Mouse (Mus musculus): ENCODE measurements around the gene Hykk. TPM values are rescaled to one million over a fixed set of nuclear protein-coding genes. Genes with fewer than 3 reads are reported as not detected.
"Not testable (repeated sequence)": the region's sequence is repeated elsewhere in the genome, so short reads cannot be mapped to it uniquely, and the experiment has no call there.

Hykk gene
- polyA plus RNA-seq, 1 experiment from 2014 or later, result 4.3 TPM

DNA sequence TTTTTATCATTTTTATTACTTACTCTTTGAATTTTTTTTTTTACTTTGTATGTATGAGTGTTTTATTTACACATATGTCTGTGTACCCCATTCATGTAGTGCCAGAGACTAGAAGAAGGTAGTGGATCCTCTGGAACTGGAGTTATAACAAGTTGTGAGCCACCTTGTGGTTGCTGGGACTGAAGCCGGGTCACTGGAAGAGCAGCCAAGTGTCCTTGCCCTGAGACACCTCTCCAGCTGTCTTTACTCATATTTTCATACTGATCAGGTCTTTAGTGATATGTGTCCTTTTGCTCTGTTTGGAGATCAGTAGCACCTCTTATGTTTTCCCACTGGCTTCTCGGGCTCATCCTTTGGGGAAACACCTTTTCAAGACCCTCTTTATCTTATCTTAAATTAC lies 27.4 kb downstream of the Hykk start:
- Histone ChIP-seq H3K36me3 (replicated peaks) (no peaks in the 10 kb centered on the region), H3K27ac (no peak overlapping the region), H3K4me3 (no peak overlapping the region), H3K27me3 (ENCODE audit: poor library complexity, severe bottlenecking) (no peaks in the 10 kb centered on the region), H3K9me3 (no peaks in the 10 kb centered on the region), H3K4me1 (no peaks in the 10 kb centered on the region)
- 64% methylated on average over 2 of the region's 2 CpGs for WGBS
- DNase-seq (ENCODE audit: extremely low spot score, low spot score), result no peak

DNA sequence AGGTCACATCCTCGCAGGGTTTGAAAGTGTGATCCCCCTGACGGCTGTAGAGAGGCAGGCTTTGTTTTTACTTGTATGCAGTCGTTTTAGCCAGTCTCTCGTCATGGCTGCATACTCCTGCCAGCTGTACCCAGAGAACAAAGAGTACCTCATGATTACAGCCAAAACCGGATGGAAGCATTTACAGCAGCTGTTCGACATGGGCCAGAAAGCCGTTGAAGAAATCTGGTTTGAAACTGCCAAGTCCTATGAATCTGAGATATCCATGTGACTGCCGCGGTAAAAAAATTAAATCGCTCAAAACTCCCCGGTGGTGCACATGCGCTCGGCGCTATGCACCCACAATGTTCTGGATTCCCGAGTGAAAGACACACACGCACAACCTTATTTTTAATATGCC lies 29.2 kb downstream of the Hykk start:
- Histone ChIP-seq H3K27ac (no peak overlapping the region), H3K9me3 (no peaks in the 10 kb centered on the region), H3K36me3 (replicated peaks) (no peaks in the 10 kb centered on the region), H3K4me3 (no peak overlapping the region), H3K4me1 (peaks cover 4% of the 10 kb centered on the region), H3K27me3 (ENCODE audit: poor library complexity, severe bottlenecking) (no peaks in the 10 kb centered on the region)
- DNase-seq (ENCODE audit: extremely low spot score, low spot score), result no peak
- 83% methylated on average over 16 of the region's 16 CpGs for WGBS

DNA sequence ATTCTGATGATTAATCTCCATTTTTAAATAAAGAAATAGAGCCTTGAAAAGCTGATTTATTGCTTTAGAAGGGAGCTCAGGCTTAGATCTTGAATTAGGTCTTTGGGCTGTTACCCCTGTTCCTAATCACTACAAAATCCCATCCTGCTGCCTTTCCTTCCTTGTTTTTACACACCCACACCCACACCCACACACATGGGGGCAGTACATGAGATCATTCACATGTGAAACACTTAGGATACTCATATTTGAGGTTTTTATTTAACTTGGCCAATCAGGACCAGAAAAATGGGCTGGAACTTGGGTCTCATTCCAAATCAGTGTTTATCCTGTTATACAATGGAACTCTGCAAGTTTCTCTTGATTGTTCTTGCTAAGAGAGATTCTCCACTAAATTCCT lies 32.4 kb downstream of the Hykk start:
- no peak for DNase-seq (ENCODE audit: extremely low spot score, low spot score)
- Histone ChIP-seq H3K9me3 (no peaks in the 10 kb centered on the region), H3K36me3 (replicated peaks) (peaks cover 25% of the 10 kb centered on the region), H3K27ac (no peak overlapping the region), H3K4me3 (no peak overlapping the region), H3K27me3 (ENCODE audit: poor library complexity, severe bottlenecking) (no peaks in the 10 kb centered on the region), H3K4me1 (peaks cover 18% of the 10 kb centered on the region)

DNA sequence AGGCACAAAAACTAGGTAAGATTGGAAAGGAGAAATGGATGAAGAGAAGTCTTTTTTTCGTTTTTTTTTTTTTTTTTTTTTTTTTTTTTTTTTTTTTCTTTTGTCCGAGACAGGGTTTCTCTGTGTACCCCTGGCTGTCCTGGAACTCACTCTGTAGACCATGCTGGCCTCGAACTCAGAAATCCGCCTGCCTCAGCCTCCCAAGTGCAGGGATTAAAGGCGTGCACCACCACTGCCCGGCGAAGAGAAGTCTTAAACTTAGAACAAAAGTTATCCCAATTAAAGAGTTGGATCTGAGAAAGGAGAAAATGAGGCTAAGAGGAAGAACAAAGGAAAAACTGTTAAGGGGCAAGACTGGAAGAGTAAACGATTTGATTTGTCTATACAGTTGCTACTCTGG lies 33.1 kb downstream of the Hykk start:
- Histone ChIP-seq H3K36me3 (replicated peaks) (peaks cover 32% of the 10 kb centered on the region), H3K27ac (peak overlapping the region; percentile 94), H3K4me3 (peak overlapping the region; percentile 90), H3K4me1 (peaks cover 18% of the 10 kb centered on the region)
- H3K9me3 ChIP-seq; H3K27me3 ChIP-seq (ENCODE audit: poor library complexity, severe bottlenecking); DNase-seq (ENCODE audit: extremely low spot score, low spot score): not testable (repeated sequence)
- 55% methylated on average over 8 of the region's 8 CpGs for WGBS

DNA sequence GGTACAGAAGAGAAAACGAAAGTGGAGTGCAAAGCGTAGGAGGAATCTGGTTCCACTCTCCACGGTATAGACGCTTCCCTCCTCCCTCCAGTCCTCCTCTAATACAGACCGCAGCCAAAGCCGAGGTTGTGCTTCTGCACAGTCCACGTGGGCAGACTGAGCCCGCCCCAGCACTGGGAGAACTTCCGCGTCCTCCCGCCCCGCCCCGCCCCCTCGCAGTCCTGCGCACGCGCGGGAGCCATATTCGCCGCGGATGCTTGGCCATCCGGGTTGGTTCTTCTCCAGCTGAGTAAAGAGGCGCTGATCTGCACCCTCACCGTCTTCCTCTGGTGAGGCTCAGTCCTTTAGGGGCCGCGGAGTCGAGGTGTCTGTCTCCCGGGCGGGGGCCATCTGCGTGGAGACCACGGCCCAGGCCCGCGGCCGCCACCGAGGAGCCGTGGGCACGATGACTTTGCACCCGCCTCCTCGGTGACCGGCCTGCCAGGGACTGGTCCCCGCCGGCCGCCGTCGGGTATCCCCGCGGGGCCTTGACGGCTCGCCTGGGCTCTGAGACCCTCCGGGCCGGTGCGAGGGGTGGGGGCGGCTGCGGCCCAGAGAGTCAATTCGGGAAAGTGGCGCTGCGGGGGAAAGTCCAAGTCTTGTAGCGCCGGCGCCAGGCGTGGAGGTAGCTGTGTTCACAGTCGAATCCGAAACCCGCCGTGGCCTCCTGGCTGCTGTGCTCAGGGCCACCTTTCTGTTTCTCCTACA lies 33.7 kb downstream of the Hykk start, which contains the start of the genes Psma4 and AY074887:
Gene Psma4, plus strand, starts transcription at position 216 of the 747 bp plus-strand sequence.
Gene AY074887, minus strand, starts transcription at position 424 of the 747 bp plus-strand sequence.
- under 1% methylated on average over 65 of the region's 65 CpGs for WGBS
- peaks cover 37% of the 10 kb centered on the region for H3K36me3 ChIP-seq (replicated peaks)
- H3K27ac ChIP-seq, result peak within 1 kb of the TSS; percentile 94
- no peaks in the 10 kb centered on the region for H3K27me3 ChIP-seq (ENCODE audit: poor library complexity, severe bottlenecking)
- H3K9me3 ChIP-seq, result no peaks in the 10 kb centered on the region
- peaks cover 18% of the 10 kb centered on the region for H3K4me1 ChIP-seq
- peak within 1 kb of the TSS; percentile 90 for H3K4me3 ChIP-seq
- DNase-seq (ENCODE audit: extremely low spot score, low spot score), result peak; percentile 95

DNA sequence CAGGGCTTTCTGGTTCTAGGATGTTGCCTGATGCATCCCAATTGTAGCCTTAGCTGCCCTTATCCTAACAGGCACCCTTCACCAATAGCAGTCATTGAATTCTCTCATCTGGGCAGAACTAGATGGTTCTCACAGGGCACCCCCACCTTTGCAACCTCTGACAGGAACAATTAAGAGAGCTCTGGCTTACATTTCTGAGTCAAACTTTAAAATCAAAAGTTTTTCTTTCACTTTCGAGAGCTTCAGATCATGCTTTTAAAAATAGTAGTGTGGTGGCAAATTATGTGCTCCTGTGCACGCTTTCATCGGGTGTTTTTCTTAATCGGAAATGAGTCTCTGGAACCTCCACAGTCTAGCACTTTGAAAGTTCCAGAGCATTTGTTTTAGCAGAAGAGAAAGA lies 44.0 kb downstream of the Hykk start:
- Histone ChIP-seq H3K27me3 (ENCODE audit: poor library complexity, severe bottlenecking) (no peaks in the 10 kb centered on the region), H3K27ac (no peak overlapping the region), H3K36me3 (replicated peaks) (peaks cover 40% of the 10 kb centered on the region), H3K9me3 (0 out of 2 replicates have a peak, but pooled peaks cover 4% of the 10 kb centered on the region), H3K4me1 (no peaks in the 10 kb centered on the region), H3K4me3 (no peak overlapping the region)
- DNase-seq (ENCODE audit: extremely low spot score, low spot score), result no peak
- 91% methylated on average over 4 of the region's 4 CpGs for WGBS

DNA sequence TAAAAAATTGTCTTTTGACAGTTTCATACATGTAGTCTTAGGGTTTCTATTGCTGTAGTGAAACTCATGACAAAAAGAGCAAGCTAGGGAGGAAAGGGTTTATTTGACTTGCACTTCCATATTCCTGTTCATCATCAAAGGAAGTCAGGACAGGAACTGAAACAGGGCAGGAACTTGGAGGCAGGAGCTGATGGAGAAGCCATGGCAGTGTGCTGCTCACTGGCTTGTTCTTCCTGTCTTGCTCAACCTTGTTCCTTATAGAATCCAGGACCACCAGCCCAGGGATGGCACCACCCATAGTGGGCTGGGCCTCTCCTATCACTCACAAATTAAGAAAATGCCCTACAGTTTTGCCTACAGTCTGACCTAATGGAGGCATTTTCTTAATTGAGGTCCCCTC lies 46.6 kb downstream of the Hykk start:
- Histone ChIP-seq H3K27ac (no peak overlapping the region), H3K9me3 (0 out of 2 replicates have a peak, but pooled peaks cover 4% of the 10 kb centered on the region), H3K27me3 (ENCODE audit: poor library complexity, severe bottlenecking) (no peaks in the 10 kb centered on the region), H3K36me3 (replicated peaks) (peaks cover 14% of the 10 kb centered on the region), H3K4me3 (no peak overlapping the region), H3K4me1 (no peaks in the 10 kb centered on the region)
- no peak for DNase-seq (ENCODE audit: extremely low spot score, low spot score)

DNA sequence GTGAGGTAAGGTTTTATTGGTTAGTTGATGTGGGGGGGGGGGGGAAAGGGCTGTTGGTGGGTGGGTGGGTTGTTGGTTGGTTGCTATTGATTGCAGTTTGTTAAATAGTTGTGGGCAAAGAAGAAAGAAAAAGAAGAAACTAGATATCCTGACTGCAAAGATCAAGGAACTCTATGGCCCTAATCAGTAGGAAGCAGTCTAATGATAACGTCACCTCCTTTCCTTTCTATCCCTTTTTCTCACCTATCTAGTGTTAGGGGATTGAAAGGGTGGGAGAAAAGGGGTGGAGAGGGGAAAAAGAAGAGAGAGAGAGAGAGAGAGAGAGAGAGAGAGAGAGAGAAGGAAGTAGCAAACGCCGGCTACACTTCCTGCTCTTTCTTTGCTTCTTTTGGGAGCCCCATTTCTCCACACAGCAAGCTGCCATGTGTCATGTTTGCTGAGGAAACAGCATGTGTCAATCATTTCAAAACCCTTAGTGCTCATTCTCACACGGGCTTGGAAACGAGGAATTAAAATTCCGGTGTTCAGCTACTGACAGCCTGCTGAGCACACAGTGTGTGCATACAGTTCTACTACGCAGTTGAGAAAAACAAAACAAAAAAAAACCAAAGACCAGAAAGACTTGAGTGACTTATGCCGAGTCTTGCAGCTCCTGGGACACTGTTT lies 53.0 kb downstream of the Hykk start:
- H3K4me1 ChIP-seq, result 0 out of 2 replicates have a peak, but pooled peaks cover 3% of the 10 kb centered on the region
- H3K36me3 ChIP-seq (replicated peaks), result no peaks in the 10 kb centered on the region
- 74% methylated on average over 8 of the region's 8 CpGs for WGBS
- no peak for DNase-seq (ENCODE audit: extremely low spot score, low spot score)
- no peaks in the 10 kb centered on the region for H3K27me3 ChIP-seq (ENCODE audit: poor library complexity, severe bottlenecking)
- H3K27ac ChIP-seq, result no peak overlapping the region
- no peak overlapping the region for H3K4me3 ChIP-seq
- no peaks in the 10 kb centered on the region for H3K9me3 ChIP-seq

DNA sequence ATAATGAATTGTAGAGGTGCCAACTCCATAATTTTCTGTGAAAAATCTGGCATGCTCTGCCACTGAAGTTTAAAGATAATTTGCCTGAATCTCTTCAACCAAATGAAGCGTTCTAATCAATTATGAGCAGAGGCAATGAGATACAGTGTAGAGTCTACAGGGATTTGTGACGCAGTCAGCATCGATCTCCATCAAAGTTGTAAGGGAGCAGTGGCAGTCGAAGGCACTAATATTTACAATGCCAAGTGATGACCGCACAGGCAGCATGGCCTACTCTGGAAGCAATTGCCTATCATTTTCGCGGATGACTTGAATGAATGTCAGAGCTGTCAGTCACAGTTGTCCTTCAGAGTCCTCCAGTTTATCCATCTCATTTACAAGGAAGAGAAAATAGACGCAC lies 63.6 kb downstream of the Hykk start, which contains the start of gene Chrna5:
Gene Chrna5, plus strand, starts transcription at position 207 of the 400 bp plus-strand sequence.
- H3K4me3 ChIP-seq, result peak within 1 kb of the TSS; percentile 70
- 73% methylated on average over 8 of the region's 8 CpGs for WGBS
- H3K27me3 ChIP-seq (ENCODE audit: poor library complexity, severe bottlenecking), result peaks cover 63% of the 10 kb centered on the region
- peak within 1 kb of the TSS; percentile 68; the same call in 1 of the 2 replicates for H3K27ac ChIP-seq
- H3K9me3 ChIP-seq, result no peaks in the 10 kb centered on the region
- no peak for DNase-seq (ENCODE audit: extremely low spot score, low spot score)
- peaks cover 19% of the 10 kb centered on the region for H3K4me1 ChIP-seq
- H3K36me3 ChIP-seq (replicated peaks), result no peaks in the 10 kb centered on the region

DNA sequence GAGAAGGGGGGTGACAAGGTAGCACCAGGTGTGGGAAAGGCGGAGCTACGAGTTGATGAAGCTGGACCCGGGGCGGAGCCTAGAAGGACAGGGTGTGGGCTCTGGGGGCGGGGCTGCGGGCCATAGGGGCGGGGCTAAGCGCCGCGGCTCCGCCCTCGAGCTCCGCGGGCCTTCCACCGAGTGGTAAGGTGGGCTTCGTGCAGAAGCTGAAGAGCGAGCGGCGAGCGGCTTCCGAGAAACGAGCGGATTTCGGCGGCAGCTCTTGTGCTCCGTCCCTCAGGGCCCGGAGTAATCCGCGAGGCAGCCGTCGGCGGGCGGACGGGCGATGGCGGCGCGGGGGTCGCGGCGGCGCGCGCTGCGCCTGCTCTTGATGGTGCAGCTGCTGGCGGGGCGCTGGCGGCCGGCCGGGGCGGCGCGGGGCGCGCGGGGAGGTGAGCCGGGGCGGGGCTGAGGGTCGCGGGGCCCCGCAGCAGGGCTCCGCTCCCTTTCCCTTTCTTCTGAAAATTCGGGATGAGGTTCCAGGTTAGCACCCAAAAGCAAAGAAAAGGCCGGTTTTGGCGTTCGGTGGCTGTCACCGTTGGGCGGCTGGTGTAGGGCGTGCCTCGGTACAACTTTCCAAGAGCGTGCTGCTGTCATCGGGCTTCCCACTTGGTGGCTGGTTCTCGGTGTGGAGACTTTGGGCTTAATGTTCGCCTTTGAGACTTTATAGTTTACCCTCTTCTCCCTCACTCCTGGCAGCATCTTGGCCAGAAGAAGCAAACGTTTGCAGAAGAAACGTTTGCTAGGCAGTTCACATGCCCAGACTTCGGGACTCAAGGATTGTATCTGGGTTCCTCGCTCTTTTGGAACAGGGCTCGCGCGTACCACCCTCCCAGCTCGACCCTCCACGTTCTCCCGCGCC lies 64.5 kb downstream of the Hykk start:
- Histone ChIP-seq H3K4me1 (peaks cover 19% of the 10 kb centered on the region), H3K4me3 (peak overlapping the region; percentile 70), H3K27ac (peak overlapping the region; percentile 68; the same call in 1 of the 2 replicates), H3K27me3 (ENCODE audit: poor library complexity, severe bottlenecking) (peaks cover 63% of the 10 kb centered on the region), H3K36me3 (replicated peaks) (no peaks in the 10 kb centered on the region), H3K9me3 (no peaks in the 10 kb centered on the region)
- peak; percentile 65 for DNase-seq (ENCODE audit: extremely low spot score, low spot score)
- WGBS, result under 1% methylated on average over 83 of the region's 85 CpGs

DNA sequence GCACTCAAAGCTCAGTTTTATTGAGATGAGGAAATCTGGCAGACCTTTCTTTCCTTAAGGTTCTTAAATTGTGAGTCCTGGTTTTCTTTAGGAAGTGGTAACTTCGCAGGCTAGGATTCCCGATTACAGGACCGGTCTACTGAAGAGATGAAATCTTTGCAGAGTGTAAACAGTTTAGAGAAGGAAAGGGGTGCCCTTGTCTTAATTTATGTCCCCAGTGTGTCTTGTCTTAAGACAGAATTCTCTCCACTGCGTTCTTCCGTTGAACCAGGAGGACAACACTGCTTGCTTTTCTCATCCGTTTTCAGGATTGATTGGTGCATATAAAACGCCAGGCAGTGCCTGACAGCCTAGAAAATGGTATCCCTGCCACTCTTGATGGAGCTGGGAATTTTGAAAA lies 65.3 kb downstream of the Hykk start:
- Histone ChIP-seq H3K9me3 (no peaks in the 10 kb centered on the region), H3K4me1 (peaks cover 19% of the 10 kb centered on the region), H3K27ac (no peak overlapping the region), H3K4me3 (peak overlapping the region; percentile 70), H3K36me3 (replicated peaks) (no peaks in the 10 kb centered on the region), H3K27me3 (ENCODE audit: poor library complexity, severe bottlenecking) (peaks cover 63% of the 10 kb centered on the region)
- DNase-seq (ENCODE audit: extremely low spot score, low spot score), result no peak
- WGBS, result 5% methylated on average over 7 of the region's 7 CpGs

DNA sequence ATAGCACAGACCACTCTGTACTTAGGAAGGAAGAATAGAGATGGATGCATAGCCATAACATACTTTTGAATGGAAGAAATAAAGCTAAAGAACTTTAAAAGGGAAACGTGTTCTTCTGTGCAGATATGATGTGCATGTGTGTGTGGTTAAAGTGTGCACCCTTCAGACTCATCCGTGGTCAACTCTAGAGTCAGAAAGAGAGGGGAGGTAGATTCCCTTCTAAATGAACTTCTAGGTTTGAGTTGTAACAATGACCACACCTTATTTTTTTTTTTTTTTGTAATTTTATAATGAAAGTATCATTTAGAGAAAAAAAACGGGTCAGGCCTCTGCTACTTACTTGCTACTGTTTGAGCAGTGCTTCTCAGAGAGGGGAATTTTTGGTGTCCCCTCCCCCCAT lies 73.3 kb downstream of the Hykk start:
- DNase-seq (ENCODE audit: extremely low spot score, low spot score), result no peak
- Histone ChIP-seq H3K27me3 (ENCODE audit: poor library complexity, severe bottlenecking) (peaks cover 4% of the 10 kb centered on the region; the same call in 1 of the 2 replicates), H3K27ac (no peak overlapping the region), H3K4me1 (peaks cover 3% of the 10 kb centered on the region; the same call in 1 of the 2 replicates), H3K4me3 (no peak overlapping the region), H3K9me3 (no peaks in the 10 kb centered on the region), H3K36me3 (replicated peaks) (no peaks in the 10 kb centered on the region)
- WGBS, result 89% methylated on average over 3 of the region's 3 CpGs
